Mouse (Mus musculus) embryo, embryonic 10.5 days (tissue): ENCODE results near the gene Sh3bp5.
"Not testable (repeated sequence)": the region's sequence is repeated elsewhere in the genome, so short reads cannot be mapped to it uniquely, and the experiment has no call there.

Source experiments
- DNase-seq: peaks from one replicate; pipeline ENCODE4 v3.0.0-alpha.2; 2015; ENCODE audit warnings: low spot score

The Sh3bp5 gene

GRCm38 (mm10) chr14:31435930-31436693 is at the start of gene Sh3bp5:
TSS of gene Sh3bp5 (minus strand) at chr14:31436078.
- peak; percentile 95 for DNase-seq

- DNase-seq: no peak
Measured at GRCm38 (mm10) chr14:31482417-31482816, 46.5 kb upstream of the Sh3bp5 start.

GRCm38 (mm10) chr14:31473297-31473696 is 37.4 kb upstream of the Sh3bp5 start:
- no peak for DNase-seq

GRCm38 (mm10) chr14:31472451-31473061 is 36.7 kb upstream of the Sh3bp5 start:
- peak; percentile 83 for DNase-seq

- no peak for DNase-seq
Measured at GRCm38 (mm10) chr14:31469711-31470110, 33.8 kb upstream of the Sh3bp5 start.

- DNase-seq: peak; percentile 48
Measured at GRCm38 (mm10) chr14:31464176-31464575, 28.3 kb upstream of the Sh3bp5 start.

- peak; percentile 9 for DNase-seq
Measured at GRCm38 (mm10) chr14:31462886-31463285, 27.0 kb upstream of the Sh3bp5 start.

- DNase-seq: not testable (repeated sequence)
Measured at GRCm38 (mm10) chr14:31462226-31462625, 26.3 kb upstream of the Sh3bp5 start.

- peak; percentile 18 for DNase-seq
Measured at GRCm38 (mm10) chr14:31458006-31458405, 22.1 kb upstream of the Sh3bp5 start.

- DNase-seq: no peak
Measured at GRCm38 (mm10) chr14:31456064-31456721, 20.3 kb upstream of the Sh3bp5 start.

GRCm38 (mm10) chr14:31454849-31455566 is 19.1 kb upstream of the Sh3bp5 start:
- no peak for DNase-seq

GRCm38 (mm10) chr14:31453946-31454345 is 18.1 kb upstream of the Sh3bp5 start:
- DNase-seq: not testable (repeated sequence)

GRCm38 (mm10) chr14:31448994-31449393 is 13.1 kb upstream of the Sh3bp5 start:
- no peak for DNase-seq

- no peak for DNase-seq
Measured at GRCm38 (mm10) chr14:31443616-31444015, 7.7 kb upstream of the Sh3bp5 start.

GRCm38 (mm10) chr14:31440725-31441124 is 4.8 kb upstream of the Sh3bp5 start:
- no peak for DNase-seq

- DNase-seq: no peak
Measured at GRCm38 (mm10) chr14:31440230-31440629, 4.4 kb upstream of the Sh3bp5 start.

- no peak for DNase-seq
Measured at GRCm38 (mm10) chr14:31439279-31439678, 3.4 kb upstream of the Sh3bp5 start.

- DNase-seq: no peak
Measured at GRCm38 (mm10) chr14:31437826-31438529, 2.1 kb upstream of the Sh3bp5 start.

GRCm38 (mm10) chr14:31435018-31435915 is 611 bp downstream of the Sh3bp5 start:
- DNase-seq: peak; percentile 62

GRCm38 (mm10) chr14:31434426-31434825 is 1.5 kb downstream of the Sh3bp5 start:
- peak; percentile 45 for DNase-seq
